Mouse (Mus musculus) cerebellum, postnatal 10 days (tissue): Measurements from ENCODE around the gene Lrig1.

ENCODE experiments used
- DNase-seq, 2 experiments: peaks; one replicate each; pipeline ENCODE4 v3.0.0; 2021; ENCODE audit warnings: mixed read lengths in 2 of 2

Gene Lrig1

DNA sequence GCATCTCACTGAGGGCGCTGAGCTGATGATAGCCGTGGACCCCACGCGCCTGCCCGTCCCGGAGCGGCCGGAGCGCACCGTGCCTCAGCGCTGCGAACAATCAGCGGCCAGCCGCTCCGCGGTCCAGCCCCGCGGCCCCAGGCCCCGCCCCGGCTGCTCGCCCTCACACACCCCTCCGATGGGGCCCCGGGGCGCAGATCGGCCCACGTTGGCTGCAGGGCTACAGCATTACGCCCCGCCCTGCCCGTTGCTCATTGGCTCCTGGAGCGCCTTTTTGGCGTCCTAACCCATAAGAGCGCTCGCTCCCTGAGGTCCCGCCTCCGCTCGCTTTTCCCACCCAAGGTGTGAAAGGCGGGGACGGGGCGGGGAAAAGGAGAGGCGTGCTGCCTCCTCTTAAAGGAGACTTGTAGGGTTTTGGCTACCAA is at the start of gene Lrig1:
Gene Lrig1 (minus strand): TSS at position 92 of the 425 bp plus-strand sequence.
- peak; percentile 98 to 99 for DNase-seq

DNA sequence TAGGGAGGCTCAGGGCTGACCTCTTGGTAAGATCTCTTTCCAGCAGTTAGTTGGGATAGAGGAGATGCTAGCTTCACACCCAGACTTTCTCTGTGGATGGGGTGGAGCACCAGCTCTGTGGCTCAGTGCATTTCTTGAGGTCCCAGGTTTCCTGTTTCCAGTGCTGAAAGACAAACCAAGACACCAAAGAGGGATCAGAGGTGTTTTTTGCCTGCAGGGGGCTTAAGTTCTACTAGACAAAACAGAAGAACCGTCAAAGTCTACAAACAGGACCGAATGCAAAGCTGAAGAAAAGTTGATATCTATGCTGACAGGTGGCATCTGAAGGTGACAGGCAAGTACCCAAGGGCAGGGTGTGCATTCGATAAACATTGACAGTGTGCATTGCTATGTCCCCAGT is 49.7 kb upstream of the Lrig1 start:
- DNase-seq = no peak

DNA sequence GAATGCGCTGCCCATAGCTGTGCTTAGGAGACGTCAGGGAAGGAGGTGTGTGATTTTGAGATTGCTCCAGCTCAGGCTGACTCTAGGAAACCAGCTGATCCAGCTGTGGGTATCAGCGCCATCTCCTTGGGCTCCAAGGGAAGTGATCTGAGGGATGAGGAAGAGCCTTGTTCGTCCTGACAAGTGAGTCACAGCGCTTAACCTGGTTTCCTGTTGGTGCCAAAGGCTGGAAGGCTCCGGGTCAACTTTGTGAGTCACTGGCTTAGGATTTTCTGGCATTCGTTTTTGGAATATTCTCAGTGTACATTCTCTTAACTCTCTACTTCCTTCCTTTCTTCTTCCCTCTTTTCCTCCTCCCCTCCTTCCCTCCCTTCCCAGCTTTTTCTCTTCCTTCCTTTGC is 48.4 kb upstream of the Lrig1 start:
- DNase-seq = no peak

DNA sequence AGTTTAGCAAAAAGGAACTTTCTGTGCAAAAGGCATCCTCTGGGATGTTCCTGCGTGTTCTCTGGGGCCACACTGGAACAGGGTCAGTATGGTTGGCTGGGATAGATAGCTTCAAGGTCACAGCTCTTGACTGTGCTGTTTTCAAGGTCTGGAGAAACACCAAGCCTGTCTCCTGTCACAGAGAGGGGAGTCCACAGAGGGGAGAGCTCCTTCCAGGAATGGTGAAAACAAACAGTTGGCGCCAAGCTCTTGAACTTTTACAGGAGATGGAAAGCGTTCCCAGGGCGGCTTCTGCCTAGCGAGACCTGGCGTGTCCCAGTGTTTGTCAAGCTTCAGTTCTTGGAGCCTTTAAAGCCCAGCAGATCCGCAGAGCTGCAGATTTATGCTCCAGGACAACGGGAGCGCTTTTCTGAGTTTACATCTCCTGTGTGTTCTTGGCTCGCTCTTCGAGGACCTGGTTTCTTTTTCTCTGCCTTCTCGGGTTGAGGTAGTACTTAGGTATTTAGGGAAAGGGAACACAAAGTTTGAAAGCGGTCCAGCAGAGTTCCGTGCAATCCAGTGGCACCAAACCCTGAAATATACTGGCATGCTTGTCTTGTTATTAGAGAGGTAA is 40.3 kb upstream of the Lrig1 start:
- DNase-seq = no peak

DNA sequence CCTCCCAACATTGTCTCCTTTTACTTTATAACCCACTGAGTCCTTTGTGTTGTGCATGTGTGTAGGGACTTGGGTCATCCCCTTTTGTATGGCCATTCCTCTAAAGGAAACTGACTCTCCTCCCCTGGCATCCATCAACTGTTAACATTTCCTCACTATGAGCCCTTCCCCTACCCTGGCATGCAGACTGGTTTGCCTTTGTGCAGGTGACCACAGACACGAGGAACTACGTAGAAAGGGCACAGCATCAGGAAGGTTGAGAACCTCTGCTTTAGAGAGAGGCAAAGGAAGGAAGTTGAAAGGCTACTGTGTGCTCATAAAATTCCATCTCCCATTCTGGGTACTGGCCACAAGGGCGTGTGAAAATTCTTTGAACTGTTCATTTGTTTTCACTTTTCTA is 38.7 kb upstream of the Lrig1 start:
- DNase-seq = no peak

DNA sequence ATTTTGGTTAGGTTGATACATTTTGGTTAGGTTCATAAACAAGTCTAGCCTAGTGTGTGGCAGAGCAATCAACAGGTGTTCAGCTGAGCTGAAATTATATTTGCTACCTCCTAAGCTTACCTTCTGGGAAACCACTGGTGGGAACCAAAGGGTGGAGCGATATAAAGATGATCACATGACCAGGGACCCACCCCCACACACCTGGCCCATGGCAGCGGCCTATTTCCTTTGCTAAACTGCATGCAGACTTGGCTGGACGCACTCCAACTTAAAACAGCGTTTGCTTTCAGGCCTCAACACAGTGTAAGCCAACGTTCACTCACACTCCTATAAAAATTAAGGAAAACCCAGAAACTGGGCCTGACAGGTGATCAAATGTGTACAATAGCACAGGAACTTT is 33.9 kb upstream of the Lrig1 start:
- DNase-seq = no peak

DNA sequence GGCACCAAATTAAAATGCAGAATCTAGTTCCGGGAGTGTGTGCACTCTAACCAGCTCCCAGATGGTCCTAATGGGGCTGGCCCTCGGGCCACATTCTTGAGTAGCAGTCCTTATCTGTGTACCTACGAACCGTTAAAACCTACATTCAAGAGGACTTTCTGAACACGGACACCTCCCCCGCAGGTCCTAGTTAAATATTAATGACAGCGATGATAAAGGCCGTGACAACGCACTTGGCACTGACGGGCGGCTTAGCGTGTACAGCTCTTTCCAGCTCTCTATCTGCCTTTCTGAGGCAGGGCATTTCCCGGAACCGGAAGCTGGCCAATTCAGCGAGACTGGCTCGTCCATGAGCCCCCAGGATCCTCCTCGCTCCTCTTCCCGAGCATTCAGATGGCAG is 29.9 kb upstream of the Lrig1 start:
- peak; percentile 56 to 64 for DNase-seq

DNA sequence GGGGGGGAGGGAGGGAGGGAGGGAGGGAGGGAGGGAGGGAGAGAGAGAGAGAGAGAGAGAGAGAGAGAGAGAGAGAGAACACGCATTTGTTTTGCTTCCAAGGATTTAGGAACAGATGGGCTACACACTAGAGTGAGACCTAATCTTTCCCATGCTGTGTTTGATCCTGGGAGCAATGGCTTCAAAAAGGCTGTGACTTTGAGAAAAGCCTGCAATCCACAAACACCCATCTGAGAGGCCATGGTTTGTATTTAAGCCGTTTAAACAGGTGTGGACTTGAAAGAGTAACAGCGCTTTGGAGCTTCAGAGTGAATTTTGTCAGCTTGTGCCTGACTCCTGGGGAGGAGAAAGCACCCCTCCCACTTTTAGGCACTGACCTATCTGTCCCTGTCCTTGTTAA is 29.2 kb upstream of the Lrig1 start:
- DNase-seq = peak; percentile 13 to 27

DNA sequence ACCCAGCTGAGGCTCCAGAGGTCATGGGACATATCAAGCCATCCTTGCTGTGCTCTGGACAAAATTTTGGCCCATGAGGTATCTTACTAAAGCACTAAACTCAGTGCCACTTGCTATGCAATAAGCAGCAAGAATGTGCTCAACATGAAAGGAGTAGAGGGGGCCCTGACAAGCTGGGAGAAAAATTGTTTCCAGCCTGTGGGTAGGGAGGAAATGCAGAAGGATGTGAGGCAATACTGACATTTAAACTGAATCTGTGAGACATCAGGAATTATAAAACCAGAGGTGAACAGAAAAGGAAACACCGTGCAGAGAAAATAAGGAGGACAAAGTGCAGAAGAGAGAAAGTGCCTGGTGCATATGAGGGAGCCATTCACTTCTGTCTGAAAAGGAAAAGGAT is 24.7 kb upstream of the Lrig1 start:
- no peak for DNase-seq

DNA sequence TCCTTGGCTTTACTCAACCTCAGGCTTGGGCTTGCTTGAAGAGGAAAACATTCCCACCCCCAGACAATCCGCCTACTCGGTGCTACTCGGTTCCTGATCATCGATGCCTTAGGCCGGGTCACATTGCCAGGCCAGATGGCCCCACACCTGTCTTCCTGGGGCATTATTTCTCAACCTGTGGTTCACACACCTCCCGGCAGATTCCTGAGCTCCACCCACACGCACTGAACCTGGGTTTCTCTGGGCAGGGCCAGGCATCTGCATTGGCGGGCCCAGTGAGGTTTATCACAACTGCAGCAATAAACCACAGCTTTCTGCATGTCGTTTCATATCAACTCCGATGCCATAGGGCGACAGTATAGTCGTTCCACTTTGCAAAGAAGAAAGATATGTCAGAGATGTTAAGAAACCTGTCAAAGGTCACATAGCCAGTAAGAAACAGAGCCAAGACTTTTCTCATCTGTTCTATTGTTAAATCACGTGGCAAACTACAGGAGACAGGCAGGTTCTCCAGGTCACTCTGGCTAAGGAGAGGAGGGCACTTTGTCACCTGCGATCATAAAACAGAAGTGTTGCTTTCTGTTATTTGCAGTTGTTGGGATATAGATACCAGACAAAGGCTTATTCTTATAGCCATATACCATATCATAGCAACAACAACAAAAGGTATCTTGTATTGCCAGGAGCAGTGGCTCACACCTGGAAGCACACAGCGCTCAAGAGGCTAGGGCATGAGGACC is 18.8 kb upstream of the Lrig1 start:
- DNase-seq = no peak

DNA sequence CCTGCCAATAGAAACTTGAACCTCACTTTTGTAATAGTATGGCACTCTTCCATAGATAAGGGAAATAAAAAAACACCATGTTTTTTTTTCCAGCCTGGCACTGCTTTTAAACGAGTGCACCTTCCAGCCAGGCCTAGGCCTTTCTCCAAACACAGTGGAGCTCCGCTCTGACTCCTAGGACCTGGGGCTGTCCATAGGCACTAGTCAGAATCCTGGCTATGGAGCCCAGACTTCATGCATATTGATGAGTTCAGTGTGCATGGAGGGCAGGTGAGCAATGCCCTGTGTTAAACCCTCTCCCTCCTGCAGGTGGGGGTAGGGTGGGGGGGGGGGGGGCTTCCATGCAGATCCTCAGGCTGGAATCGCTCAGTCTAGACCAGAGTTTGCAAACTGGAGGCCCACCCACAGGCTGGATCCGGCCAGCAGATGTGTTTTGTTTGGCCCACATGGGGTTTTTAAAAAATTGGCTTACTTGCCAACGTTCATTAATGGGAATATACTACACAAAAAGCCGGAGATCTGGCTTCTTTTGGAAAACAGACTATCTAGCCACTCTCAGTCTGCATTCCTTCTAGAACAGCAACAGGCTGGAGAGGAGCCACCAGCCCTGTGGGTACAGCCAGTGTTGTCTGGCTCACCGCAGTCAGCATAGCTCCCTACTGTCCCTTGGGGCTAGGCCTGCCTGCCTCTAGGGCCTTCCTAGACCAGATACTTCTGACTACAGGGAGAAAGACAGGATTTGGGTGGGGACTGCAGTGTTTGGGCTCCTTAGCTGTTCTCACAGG is 17.9 kb upstream of the Lrig1 start:
- DNase-seq = peak; percentile 33 to 59

DNA sequence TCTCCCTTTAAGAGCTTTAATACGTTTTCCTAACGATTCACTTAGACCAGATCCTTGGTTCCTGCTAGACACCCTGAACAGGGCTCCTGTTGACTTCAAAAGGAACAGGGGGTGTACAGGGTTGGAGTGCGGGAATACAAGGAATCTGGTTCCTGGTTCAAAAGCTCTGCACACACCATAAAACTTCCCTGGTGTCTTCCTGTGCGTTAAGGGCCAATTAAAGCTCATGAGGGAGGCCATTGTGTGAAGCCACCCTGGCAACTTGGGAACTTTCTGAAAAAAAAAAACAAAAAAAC is 15.6 kb upstream of the Lrig1 start:
- no peak for DNase-seq

DNA sequence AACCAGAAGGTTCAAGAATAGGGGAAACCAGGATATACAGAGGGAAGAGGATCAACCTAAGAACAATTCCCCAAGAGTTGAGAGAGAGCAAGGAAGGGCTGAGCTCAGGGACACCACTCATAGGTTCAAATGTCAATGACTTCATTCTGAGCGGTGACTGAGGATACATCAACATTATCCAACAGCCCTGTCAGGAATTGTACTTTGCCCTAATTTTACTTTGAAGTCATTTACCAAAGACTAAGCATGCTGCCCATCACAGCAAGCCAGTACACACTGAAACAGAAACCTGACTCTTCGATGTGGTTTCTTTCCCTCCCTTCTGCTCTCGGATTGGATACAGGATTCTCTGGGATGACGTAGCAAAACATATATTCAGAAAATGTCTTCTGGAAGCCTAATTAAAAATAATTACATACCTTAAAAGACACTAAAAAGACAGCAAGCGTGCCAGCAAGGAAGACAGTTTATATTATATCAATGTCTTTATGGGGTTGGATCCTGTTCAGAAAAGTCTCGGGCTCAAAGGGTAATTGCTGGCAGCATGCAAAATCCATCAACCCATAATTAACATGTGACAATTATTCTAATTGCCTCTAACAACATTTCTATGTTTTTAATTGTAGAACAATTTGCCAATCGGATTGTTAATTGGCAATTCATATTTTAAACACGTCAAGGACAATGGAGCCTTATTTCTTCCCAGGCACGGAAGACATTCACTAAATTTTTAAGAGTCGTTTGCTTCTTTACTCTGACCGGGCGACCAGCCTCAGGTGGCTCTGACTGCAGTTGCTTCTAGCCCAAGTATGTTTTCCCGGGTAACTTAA is 15.1 kb upstream of the Lrig1 start:
- DNase-seq = no peak

DNA sequence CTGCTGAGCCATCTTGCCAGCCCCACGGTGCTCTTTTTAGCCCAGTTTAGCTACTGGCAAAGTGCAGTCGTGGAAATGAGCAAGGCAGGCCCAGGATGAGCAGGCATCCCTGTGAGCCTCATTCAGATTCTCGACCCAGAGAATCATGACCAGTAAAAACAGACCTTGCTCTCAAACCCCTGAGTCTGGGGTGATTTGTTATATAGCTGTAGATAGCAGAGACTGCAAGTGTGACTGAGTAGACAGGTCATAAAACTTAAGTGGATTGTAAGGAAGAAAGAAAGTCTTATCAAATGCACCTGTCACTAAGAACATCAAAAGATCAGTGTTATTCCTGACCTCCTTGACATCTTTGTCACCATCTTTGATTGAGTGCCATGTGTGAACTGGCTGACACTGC is 9.9 kb upstream of the Lrig1 start:
- no peak for DNase-seq

DNA sequence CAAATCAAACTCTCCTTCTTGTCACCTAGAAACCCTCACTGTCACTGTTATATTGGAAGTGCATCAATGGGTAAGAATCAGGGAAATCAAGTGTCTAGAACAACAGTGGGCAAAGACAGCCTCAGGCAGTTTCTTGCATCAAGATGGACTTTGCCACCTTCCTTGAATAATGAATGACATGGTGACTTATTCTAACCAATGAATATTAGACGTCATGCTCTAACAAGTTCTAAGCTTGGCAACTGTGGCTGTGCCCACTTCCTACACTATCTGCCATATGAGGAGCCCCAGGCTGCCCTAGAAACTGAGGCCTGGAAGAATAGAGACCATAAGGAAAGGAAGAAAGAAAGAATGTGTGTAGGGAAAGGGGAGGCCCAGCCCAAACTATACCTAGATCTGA is 9.2 kb upstream of the Lrig1 start:
- DNase-seq = no peak

DNA sequence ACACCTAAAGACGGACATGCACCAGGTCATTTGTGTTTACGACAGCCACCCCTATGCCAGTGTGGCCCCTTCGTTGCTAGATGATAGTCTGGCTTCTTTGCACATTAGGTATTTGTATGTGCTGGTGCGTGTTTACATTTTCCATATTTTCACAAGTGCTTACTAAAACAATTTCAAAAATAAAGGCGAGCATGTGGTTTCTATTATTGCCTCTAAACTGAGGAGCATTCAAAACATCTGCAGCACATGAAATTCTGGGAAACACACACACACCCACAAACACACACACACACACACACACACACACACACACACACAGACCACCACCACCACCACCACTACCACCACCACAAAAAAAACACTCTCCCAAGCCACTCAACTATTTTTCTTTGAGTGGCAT is 7.3 kb upstream of the Lrig1 start:
- no peak for DNase-seq

DNA sequence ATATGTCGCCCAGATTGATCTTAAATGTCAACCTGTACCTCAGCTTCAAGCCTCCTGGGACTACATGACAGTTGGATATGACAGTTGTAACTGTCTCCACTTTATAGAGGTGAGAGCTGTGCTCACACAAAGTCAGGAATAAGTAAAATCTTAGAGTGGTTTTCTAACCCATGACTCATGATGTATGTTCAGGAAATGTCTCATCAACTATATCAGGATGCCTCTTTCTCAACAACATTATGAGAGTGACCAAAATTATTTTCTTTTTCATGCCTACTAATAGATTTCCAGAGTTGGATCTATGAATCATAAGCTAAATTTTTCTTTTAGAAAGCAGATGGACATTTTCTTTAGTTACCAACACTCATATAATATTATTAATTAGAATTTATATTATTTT is 6.0 kb upstream of the Lrig1 start:
- DNase-seq = no peak

DNA sequence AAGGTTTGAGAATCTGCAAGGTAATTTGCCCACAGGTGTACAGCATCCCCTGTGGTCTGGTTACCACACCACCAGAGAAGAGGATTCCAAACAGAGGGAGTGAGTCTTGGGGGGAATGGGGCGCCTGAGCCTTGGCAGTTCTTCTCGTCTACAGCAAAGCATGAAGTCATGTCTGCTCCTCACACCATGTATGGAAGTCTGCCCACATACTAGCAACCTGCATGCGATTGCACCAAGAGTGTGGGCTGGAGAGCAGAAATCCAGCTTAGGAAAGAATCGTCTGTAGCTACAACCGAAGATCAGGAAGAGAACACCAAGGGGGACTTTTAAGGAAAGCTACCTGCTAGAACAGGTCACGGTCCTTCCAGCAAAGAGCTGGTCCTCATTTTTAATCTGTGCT is 3.0 kb upstream of the Lrig1 start:
- no peak for DNase-seq

DNA sequence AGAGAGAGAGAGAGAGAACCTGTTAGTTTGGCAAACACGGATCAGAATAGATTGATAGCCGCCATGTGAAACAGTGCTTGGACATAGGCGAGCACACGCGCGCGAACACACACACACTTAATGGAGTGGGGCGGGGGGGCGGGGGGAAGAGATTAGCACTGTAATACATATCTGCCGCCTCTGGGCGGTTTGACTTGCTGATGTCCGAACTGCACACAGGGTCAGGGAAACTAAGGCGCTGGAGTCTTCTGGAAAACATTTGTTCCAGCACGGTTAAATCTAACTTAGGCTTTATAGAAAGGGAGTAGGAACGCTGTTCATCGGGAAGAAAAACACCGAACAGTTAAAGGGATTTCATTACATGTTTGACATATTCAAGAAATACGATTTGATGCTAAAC is 1.1 kb upstream of the Lrig1 start:
- DNase-seq = peak; percentile 45 to 47

DNA sequence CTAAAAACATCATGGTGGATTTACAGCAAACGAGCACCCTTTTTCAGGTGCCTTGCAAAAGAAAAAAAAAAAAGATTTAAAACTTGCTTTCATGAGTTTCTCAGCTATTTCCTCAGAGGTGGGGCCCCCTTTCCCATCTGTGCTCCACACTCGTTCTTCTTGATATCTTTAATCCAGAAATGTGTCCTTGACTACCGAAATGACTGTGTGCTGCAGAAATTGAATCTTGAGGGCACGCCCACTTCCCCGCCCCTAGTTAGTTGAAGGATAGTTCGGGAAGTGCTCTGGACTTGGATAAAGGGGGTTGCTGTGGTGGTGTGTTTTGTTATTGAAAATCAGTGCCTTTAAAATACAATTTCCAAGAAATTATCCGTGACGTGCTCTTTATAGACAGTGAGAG is 654 bp upstream of the Lrig1 start:
- DNase-seq = peak; percentile 68 to 72

DNA sequence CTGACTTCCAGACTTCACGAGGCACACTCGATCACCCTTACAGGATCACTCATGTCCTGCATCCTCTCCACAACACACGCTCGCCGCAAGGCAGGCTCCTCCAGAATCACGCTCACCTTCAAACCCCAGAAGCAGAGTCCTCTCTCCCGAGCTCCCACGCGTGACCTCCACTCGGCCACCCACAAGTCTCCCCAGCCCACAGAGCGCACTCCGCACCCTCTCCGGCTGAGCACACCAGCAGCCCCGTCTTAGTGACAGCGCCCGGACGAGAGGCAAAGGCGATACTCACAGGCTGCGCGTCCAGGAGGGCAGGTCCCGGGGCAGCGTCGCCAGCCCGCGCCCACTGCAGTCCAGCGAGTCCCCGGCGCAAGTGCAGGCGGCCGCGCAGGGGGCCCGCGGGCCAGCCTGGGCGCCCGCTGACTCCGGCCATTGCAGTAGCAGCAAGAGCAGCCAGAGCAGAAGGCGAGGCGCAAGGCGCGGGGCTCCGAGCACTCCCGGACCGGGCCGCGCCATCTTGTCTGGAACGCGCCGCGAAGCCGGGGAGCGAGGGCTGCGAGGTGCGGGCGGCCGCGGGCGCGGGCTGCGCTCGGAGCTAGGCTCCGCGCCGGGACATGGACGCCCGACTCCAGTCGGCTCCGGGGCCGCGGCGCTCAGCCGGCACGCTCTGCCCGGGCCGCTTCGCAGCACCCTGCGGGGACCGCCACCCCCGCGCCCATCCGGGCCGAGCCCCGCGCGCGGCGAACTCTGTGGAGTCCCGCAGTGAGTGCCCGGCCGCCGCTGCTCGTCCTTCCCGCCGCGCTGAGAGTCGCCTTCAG is 578 bp downstream of the Lrig1 start:
- peak; percentile 70 to 71 for DNase-seq

DNA sequence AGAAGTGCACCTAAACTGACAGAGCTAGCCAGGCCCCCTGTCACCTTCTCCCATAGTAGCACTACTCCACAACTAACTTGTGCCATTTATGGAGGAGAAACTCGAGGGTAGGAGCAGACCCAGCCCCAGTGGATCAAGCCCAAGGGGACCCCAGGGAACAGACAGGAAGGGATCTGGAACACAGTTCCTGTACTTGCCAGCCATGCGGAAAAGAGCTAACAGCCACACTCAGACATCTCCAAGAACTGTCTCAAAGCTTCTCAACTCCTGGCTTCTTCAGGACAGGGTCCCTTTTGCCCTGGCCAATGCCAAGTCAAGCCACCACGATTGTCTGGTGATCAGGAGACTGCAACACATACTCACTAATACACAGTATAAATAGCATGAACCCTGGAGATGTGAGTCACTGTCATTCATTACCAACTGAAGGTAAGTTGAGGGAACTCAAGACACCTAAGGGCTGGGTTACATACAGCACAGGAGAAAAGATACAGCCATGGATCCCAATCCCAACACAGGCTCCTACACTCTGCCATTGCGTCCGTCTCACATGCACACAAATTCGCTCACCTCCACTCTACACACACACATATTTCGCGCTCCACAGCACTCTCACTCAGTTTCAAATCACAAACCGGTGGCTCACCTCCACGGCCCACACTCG is 1.3 kb downstream of the Lrig1 start:
- DNase-seq = no peak
